ENCODE assay signal across 8 mouse cellular contexts in genomic region chr16:72665454-72665853, GRCm38 (mm10).
DNase-seq lines count a peak whose midpoint lies in the region; ATAC-seq and TF ChIP-seq lines count a peak whose summit lies in the region.
"Had no signal": no experiment of that assay in that cellular context is flagged by ENCODE, and none has a peak within 500 bp of the region (broad histone marks: within the 10 kb centered on the region; RNA-seq: fewer than 3 reads in every experiment).

No protein-coding gene starts in this region.

- H3K27me3 ChIP-seq in lung, postnatal 0 days (replicated peaks; ENCODE audit: insufficient read depth, low read length): no peaks in the 10 kb centered on the region
- H3K27me3 ChIP-seq in hindbrain, embryonic 11.5 days (ENCODE audit: control insufficient read depth, insufficient read depth, low read length): no peaks in the 10 kb centered on the region
- H3K27me3 ChIP-seq in liver, postnatal 0 days (ENCODE audit: insufficient read depth, low read length): peaks cover 4% of the 10 kb centered on the region; the same call in 1 of the 2 replicates
- H3K27me3 ChIP-seq in kidney, adult 2 months (replicated peaks; ENCODE audit: control insufficient read depth, insufficient read depth, low read length): no peaks in the 10 kb centered on the region

- H3K27ac ChIP-seq in lung, postnatal 0 days (ENCODE audit: low read length): no peak overlapping the region
- H3K27ac ChIP-seq in hindbrain, embryonic 11.5 days (ENCODE audit: low read depth, low read length): no peak overlapping the region
- H3K27ac ChIP-seq in liver, postnatal 0 days (ENCODE audit: low read depth): no peak overlapping the region
- H3K27ac ChIP-seq in kidney, adult 2 months (ENCODE audit: insufficient read depth, low read depth, low read length): no peak overlapping the region
- H3K27ac ChIP-seq: heart, adult 2 months had no signal

- no peak for ATAC-seq in lung, postnatal 0 days
- ATAC-seq in hindbrain, embryonic 11.5 days (ENCODE audit: low FRiP score): no peak
- no peak for ATAC-seq in liver, postnatal 0 days

- H3K9ac ChIP-seq in lung, postnatal 0 days (replicated peaks; ENCODE audit: low read depth): no peak overlapping the region
- H3K9ac ChIP-seq in hindbrain, embryonic 11.5 days (ENCODE audit: low read depth, low read length): no peak overlapping the region
- no peak overlapping the region for H3K9ac ChIP-seq in liver, postnatal 0 days (replicated peaks)

- DNase-seq in lung, postnatal 0 days (ENCODE audit: low spot score): no peak
- DNase-seq in lung, postnatal 14 days: no peak
- no peak for DNase-seq in hindbrain, embryonic 11.5 days (ENCODE audit: low spot score)
- no peak for DNase-seq in liver, postnatal 0 days
- no peak for DNase-seq in right cerebral cortex, postnatal 14 days
- no peak for DNase-seq in spleen, postnatal 36 days (ENCODE audit: low spot score in 2 of 2)
- DNase-seq in kidney, adult 2 months: no peak
- DNase-seq: heart, adult 2 months had no signal

- no peaks in the 10 kb centered on the region for H3K4me1 ChIP-seq in lung, postnatal 0 days (ENCODE audit: insufficient read depth, low read depth, low read length)
- H3K4me1 ChIP-seq in hindbrain, embryonic 11.5 days (replicated peaks; ENCODE audit: control insufficient read depth, insufficient read depth, low read length): no peaks in the 10 kb centered on the region
- peaks cover 2% of the 10 kb centered on the region; the same call in 1 of the 2 replicates for H3K4me1 ChIP-seq in liver, postnatal 0 days (ENCODE audit: insufficient read depth)
- H3K4me1 ChIP-seq in kidney, adult 2 months (ENCODE audit: control insufficient read depth, insufficient read depth, low read length): no peaks in the 10 kb centered on the region

- H3K4me3 ChIP-seq in lung, postnatal 0 days (ENCODE audit: low read depth, low read length): 0 out of 2 replicates have a peak overlapping the region, but pooled peaks have one; percentile 14
- peak overlapping the region; percentile 57 for H3K4me3 ChIP-seq in hindbrain, embryonic 11.5 days (ENCODE audit: low read depth, low read length)
- no peak overlapping the region for H3K4me3 ChIP-seq in liver, postnatal 0 days (ENCODE audit: low read depth, low read length)
- H3K4me3 ChIP-seq in kidney, adult 2 months (ENCODE audit: insufficient read depth, low read depth, low read length): no peak overlapping the region
- H3K4me3 ChIP-seq: heart, adult 2 months had no signal

- no peaks in the 10 kb centered on the region for H3K9me3 ChIP-seq in lung, postnatal 0 days (ENCODE audit: low read length)
- no peaks in the 10 kb centered on the region for H3K9me3 ChIP-seq in hindbrain, embryonic 11.5 days (ENCODE audit: control insufficient read depth, low read length)
- no peaks in the 10 kb centered on the region for H3K9me3 ChIP-seq in liver, postnatal 0 days (ENCODE audit: low read length)

- TF ChIP-seq EP300 in lung, postnatal 0 days (IDR thresholded peaks at IDR 0.05): no peak
- TF ChIP-seq EP300 in liver, postnatal 0 days (IDR thresholded peaks at IDR 0.05; ENCODE audit: low read depth): no peak

- peak overlapping the region; percentile 89 for H3K4me2 ChIP-seq in lung, postnatal 0 days (replicated peaks; ENCODE audit: low read depth, low read length)
- H3K4me2 ChIP-seq in hindbrain, embryonic 11.5 days (replicated peaks; ENCODE audit: low read depth, low read length): peak overlapping the region; percentile 84
- peak overlapping the region; percentile 45; the same call in 1 of the 2 replicates for H3K4me2 ChIP-seq in liver, postnatal 0 days (ENCODE audit: low read depth, low read length)

- 55% methylated on average over 5 of the region's 5 CpGs for WGBS in lung, postnatal 0 days
- WGBS in hindbrain, embryonic 11.5 days: 36% methylated on average over 5 of the region's 5 CpGs
- WGBS in liver, postnatal 0 days (ENCODE audit: insufficient replicate concordance): 21% methylated on average over 5 of the region's 5 CpGs
- WGBS in kidney, adult 2 months: 81% methylated on average over 5 of the region's 5 CpGs

- no peak for TF ChIP-seq CTCF in lung, postnatal 0 days (IDR thresholded peaks at IDR 0.05)
- TF ChIP-seq CTCF in liver, postnatal 0 days (IDR thresholded peaks at IDR 0.05; ENCODE audit: low read depth): no peak
- TF ChIP-seq CTCF in kidney, adult 2 months (conservative IDR thresholded peaks at IDR 0.05; ENCODE audit: insufficient read depth, insufficient read length, low read depth, low read length): no peak

- H3K36me3 ChIP-seq in lung, postnatal 0 days (ENCODE audit: insufficient read depth, low read length): no peaks in the 10 kb centered on the region
- no peaks in the 10 kb centered on the region for H3K36me3 ChIP-seq in hindbrain, embryonic 11.5 days (ENCODE audit: control insufficient read depth, insufficient read depth, low read length)
- H3K36me3 ChIP-seq in liver, postnatal 0 days (replicated peaks; ENCODE audit: insufficient read depth, low read length): no peaks in the 10 kb centered on the region
- H3K36me3 ChIP-seq in kidney, adult 2 months (ENCODE audit: control insufficient read depth, insufficient read depth, low read length): no peaks in the 10 kb centered on the region

- no peak for TF ChIP-seq POLR2A in kidney, adult 2 months (IDR thresholded peaks at IDR 0.05; ENCODE audit: low read depth, low read length)

Comparison
In these comparisons a context has a peak if more than half of its experiments do, and no peak if none do; other contexts are left out.
1. H3K4me3 ChIP-seq: peak in lung, postnatal 0 days (single experiment) and hindbrain, embryonic 11.5 days (single experiment); none in liver, postnatal 0 days (single experiment) and kidney, adult 2 months (single experiment).
2. Peak in every context shown above with its lines, with median percentiles within 50 percentile points of each other: H3K4me2 ChIP-seq.